Mouse (Mus musculus): ENCODE data around the gene Lrrc57. TPM values are rescaled to one million over a fixed set of nuclear protein-coding genes. Genes with fewer than 3 reads are reported as not detected.

Lrrc57 gene
- polyA plus RNA-seq, 1 experiment = 8.0 TPM

GRCm38 (mm10) chr2:120631521-120631920 is 22.2 kb upstream of the Lrrc57 start:
- no peak overlapping the region for H3ac ChIP-seq (ENCODE audit: control insufficient read depth, insufficient read length, low read depth)
- no peaks in the 10 kb centered on the region for H3K27me3 ChIP-seq (ENCODE audit: control insufficient read depth, insufficient read depth, insufficient read length)
- peaks cover 4% of the 10 kb centered on the region for H3K79me3 ChIP-seq (ENCODE audit: low read depth)
- TF ChIP-seq MYOD1 (IDR thresholded peaks at IDR 0.05; ENCODE audit: control insufficient read depth, insufficient read length, low read depth) (peak; percentile 68), USF1 (IDR thresholded peaks at IDR 0.05; ENCODE audit: low read depth) (no peak)
- no peak overlapping the region for H3K4me3 ChIP-seq (ENCODE audit: insufficient read depth, poor library complexity, severe bottlenecking)
- H3K36me3 ChIP-seq (ENCODE audit: control insufficient read depth, insufficient read depth) = peaks cover 20% of the 10 kb centered on the region
- H3K79me2 ChIP-seq (ENCODE audit: control insufficient read depth, insufficient read depth) = peaks cover 18% of the 10 kb centered on the region

- no peaks in the 10 kb centered on the region for H3K27me3 ChIP-seq (ENCODE audit: control insufficient read depth, insufficient read depth, insufficient read length)
- H3K79me3 ChIP-seq (ENCODE audit: low read depth) = peaks cover 4% of the 10 kb centered on the region
- H3K36me3 ChIP-seq (ENCODE audit: control insufficient read depth, insufficient read depth) = peaks cover 20% of the 10 kb centered on the region
- H3K79me2 ChIP-seq (ENCODE audit: control insufficient read depth, insufficient read depth) = peaks cover 18% of the 10 kb centered on the region
- TF ChIP-seq USF1 (IDR thresholded peaks at IDR 0.05; ENCODE audit: low read depth) (no peak), CTCF (IDR thresholded peaks at IDR 0.05; ENCODE audit: control insufficient read depth, insufficient read depth, insufficient read length) (no peak), CEBPB (IDR thresholded peaks at IDR 0.05; ENCODE audit: low read depth) (no peak), MYOG (IDR thresholded peaks at IDR 0.05; ENCODE audit: control insufficient read depth, extremely low read depth, insufficient read length) (no peak)
- H3K4me3 ChIP-seq (ENCODE audit: insufficient read depth, poor library complexity, severe bottlenecking) = no peak overlapping the region
- no peak overlapping the region for H3ac ChIP-seq (ENCODE audit: control insufficient read depth, insufficient read length, low read depth)
Observed at GRCm38 (mm10) chr2:120630655-120631054, 21.3 kb upstream of the Lrrc57 start.

- no peak overlapping the region for H3K4me3 ChIP-seq (ENCODE audit: insufficient read depth, poor library complexity, severe bottlenecking)
- peaks cover 18% of the 10 kb centered on the region for H3K79me2 ChIP-seq (ENCODE audit: control insufficient read depth, insufficient read depth)
- H3K36me3 ChIP-seq (ENCODE audit: control insufficient read depth, insufficient read depth) = peaks cover 17% of the 10 kb centered on the region
- no peak overlapping the region for H3ac ChIP-seq (ENCODE audit: control insufficient read depth, insufficient read length, low read depth)
- peaks cover 4% of the 10 kb centered on the region for H3K79me3 ChIP-seq (ENCODE audit: low read depth)
- H3K27me3 ChIP-seq (ENCODE audit: control insufficient read depth, insufficient read depth, insufficient read length) = no peaks in the 10 kb centered on the region
- TF ChIP-seq MYOG (IDR thresholded peaks at IDR 0.05; ENCODE audit: control insufficient read depth, extremely low read depth, insufficient read length) (no peak), CTCF (IDR thresholded peaks at IDR 0.05; ENCODE audit: control insufficient read depth, insufficient read depth, insufficient read length) (no peak), MAX (IDR thresholded peaks at IDR 0.05) (no peak)
Observed at GRCm38 (mm10) chr2:120630246-120630645, 20.9 kb upstream of the Lrrc57 start.

GRCm38 (mm10) chr2:120628886-120629735 is 19.8 kb upstream of the Lrrc57 start, which contains the start of gene Stard9:
Gene Stard9, plus strand, starts transcription at chr2:120629121.
- TF ChIP-seq MYOD1 (IDR thresholded peaks at IDR 0.05; ENCODE audit: control insufficient read depth, insufficient read length, low read depth) (peak; percentile 30), MAX (IDR thresholded peaks at IDR 0.05) (peak; percentile 56), CTCF (IDR thresholded peaks at IDR 0.05; ENCODE audit: control insufficient read depth, insufficient read depth, insufficient read length) (no peak), USF1 (IDR thresholded peaks at IDR 0.05; ENCODE audit: low read depth) (no peak)
- peak within 1 kb of the TSS; percentile 56 for H3ac ChIP-seq (ENCODE audit: control insufficient read depth, insufficient read length, low read depth)
- peak within 1 kb of the TSS; percentile 46 for H3K4me3 ChIP-seq (ENCODE audit: insufficient read depth, poor library complexity, severe bottlenecking)
- H3K36me3 ChIP-seq (ENCODE audit: control insufficient read depth, insufficient read depth) = peaks cover 7% of the 10 kb centered on the region
- no peaks in the 10 kb centered on the region for H3K27me3 ChIP-seq (ENCODE audit: control insufficient read depth, insufficient read depth, insufficient read length)
- H3K79me2 ChIP-seq (ENCODE audit: control insufficient read depth, insufficient read depth) = peaks cover 18% of the 10 kb centered on the region
- H3K79me3 ChIP-seq (ENCODE audit: low read depth) = peaks cover 4% of the 10 kb centered on the region

- H3K4me3 ChIP-seq (ENCODE audit: insufficient read depth, poor library complexity, severe bottlenecking) = peak overlapping the region; percentile 15
- H3K36me3 ChIP-seq (ENCODE audit: control insufficient read depth, insufficient read depth) = no peaks in the 10 kb centered on the region
- no peak for TF ChIP-seq FOSL1 (IDR thresholded peaks at IDR 0.05; ENCODE audit: insufficient read depth, low read length, poor library complexity, severe bottlenecking)
- TF ChIP-seq MYOD1 (IDR thresholded peaks at IDR 0.05; ENCODE audit: control insufficient read depth, insufficient read length, low read depth) = no peak
- no peak for TF ChIP-seq MYOG (IDR thresholded peaks at IDR 0.05; ENCODE audit: control insufficient read depth, extremely low read depth, insufficient read length)
- TF ChIP-seq MAX (IDR thresholded peaks at IDR 0.05) = no peak
- no peak for TF ChIP-seq CTCF (IDR thresholded peaks at IDR 0.05; ENCODE audit: control insufficient read depth, insufficient read depth, insufficient read length)
- TF ChIP-seq CEBPB (IDR thresholded peaks at IDR 0.05; ENCODE audit: low read depth) = no peak
- TF ChIP-seq USF1 (IDR thresholded peaks at IDR 0.05; ENCODE audit: low read depth) = no peak
- H3ac ChIP-seq (ENCODE audit: control insufficient read depth, insufficient read length, low read depth) = no peak overlapping the region
- H3K79me2 ChIP-seq (ENCODE audit: control insufficient read depth, insufficient read depth) = peaks cover 18% of the 10 kb centered on the region
- no peaks in the 10 kb centered on the region for H3K27me3 ChIP-seq (ENCODE audit: control insufficient read depth, insufficient read depth, insufficient read length)
- H3K79me3 ChIP-seq (ENCODE audit: low read depth) = peaks cover 1% of the 10 kb centered on the region
Observed at GRCm38 (mm10) chr2:120628076-120628865, 19.0 kb upstream of the Lrrc57 start.

GRCm38 (mm10) chr2:120622920-120623319 is 13.6 kb upstream of the Lrrc57 start:
- no peak overlapping the region for H3K4me3 ChIP-seq (ENCODE audit: insufficient read depth, poor library complexity, severe bottlenecking)
- H3K36me3 ChIP-seq (ENCODE audit: control insufficient read depth, insufficient read depth) = peaks cover 24% of the 10 kb centered on the region
- no peaks in the 10 kb centered on the region for H3K79me2 ChIP-seq (ENCODE audit: control insufficient read depth, insufficient read depth)
- no peaks in the 10 kb centered on the region for H3K27me3 ChIP-seq (ENCODE audit: control insufficient read depth, insufficient read depth, insufficient read length)
- H3ac ChIP-seq (ENCODE audit: control insufficient read depth, insufficient read length, low read depth) = no peak overlapping the region
- TF ChIP-seq MAX (IDR thresholded peaks at IDR 0.05) (no peak), FOSL1 (IDR thresholded peaks at IDR 0.05; ENCODE audit: insufficient read depth, low read length, poor library complexity, severe bottlenecking) (no peak), MYOG (IDR thresholded peaks at IDR 0.05; ENCODE audit: control insufficient read depth, extremely low read depth, insufficient read length) (no peak), CTCF (IDR thresholded peaks at IDR 0.05; ENCODE audit: control insufficient read depth, insufficient read depth, insufficient read length) (no peak), USF1 (IDR thresholded peaks at IDR 0.05; ENCODE audit: low read depth) (no peak), MYOD1 (IDR thresholded peaks at IDR 0.05; ENCODE audit: control insufficient read depth, insufficient read length, low read depth) (no peak), CEBPB (IDR thresholded peaks at IDR 0.05; ENCODE audit: low read depth) (no peak)
- H3K79me3 ChIP-seq (ENCODE audit: low read depth) = no peaks in the 10 kb centered on the region
